Mouse (Mus musculus): ENCODE results near the gene Ccz1. TPM values are rescaled to one million over a fixed set of nuclear protein-coding genes. Genes with fewer than 3 reads are reported as not detected.

The Ccz1 gene
- polyA plus RNA-seq, 1 experiment from 2014 or later, result 51.5 TPM

GRCm38 (mm10) chr5:143961176-143961575 lies 53.5 kb downstream of the Ccz1 start:
- Histone ChIP-seq H3K4me3 (ENCODE audit: control insufficient read depth in 1 of 2, insufficient read depth in 1 of 2, low read depth in 1 of 2, low read length in 2 of 2) (no peak overlapping the region), H3K9ac (ENCODE audit: low read length) (no peak overlapping the region), H3K4me1 (ENCODE audit: control insufficient read depth in 2 of 2, insufficient read depth in 2 of 2, low read length in 2 of 2) (no peaks in the 10 kb centered on the region), H3K27me3 (ENCODE audit: control insufficient read depth, insufficient read depth, low read length) (no peaks in the 10 kb centered on the region), H3K27ac (replicated peaks in 1 of 2; ENCODE audit: control insufficient read depth in 1 of 2, insufficient read depth in 1 of 2, low read depth in 2 of 2, low read length in 2 of 2) (no peak overlapping the region), H3K9me3 (ENCODE audit: control insufficient read depth, low read length) (0 out of 2 replicates have a peak, but pooled peaks cover 2% of the 10 kb centered on the region), H3K4me2 (ENCODE audit: low read length) (no peak overlapping the region), H3K36me3 (ENCODE audit: control insufficient read depth, insufficient read depth, low read length) (no peaks in the 10 kb centered on the region)
- ATAC-seq (ENCODE audit: insufficient number of reproducible peaks, insufficient read depth, low FRiP score, low read depth), result no peak
- 77% methylated on average over 8 of the region's 8 CpGs for WGBS

- Histone ChIP-seq H3K9ac (ENCODE audit: low read length) (no peak overlapping the region), H3K27me3 (ENCODE audit: control insufficient read depth, insufficient read depth, low read length) (no peaks in the 10 kb centered on the region), H3K4me3 (ENCODE audit: control insufficient read depth in 1 of 2, insufficient read depth in 1 of 2, low read depth in 1 of 2, low read length in 2 of 2) (no peak overlapping the region), H3K36me3 (ENCODE audit: control insufficient read depth, insufficient read depth, low read length) (no peaks in the 10 kb centered on the region), H3K9me3 (ENCODE audit: control insufficient read depth, low read length) (0 out of 2 replicates have a peak, but pooled peaks cover 2% of the 10 kb centered on the region), H3K4me1 (ENCODE audit: control insufficient read depth in 2 of 2, insufficient read depth in 2 of 2, low read length in 2 of 2) (no peaks in the 10 kb centered on the region), H3K27ac (replicated peaks in 1 of 2; ENCODE audit: control insufficient read depth in 1 of 2, insufficient read depth in 1 of 2, low read depth in 2 of 2, low read length in 2 of 2) (no peak overlapping the region), H3K4me2 (ENCODE audit: low read length) (no peak overlapping the region)
- 91% methylated on average over 11 of the region's 11 CpGs for WGBS
- ATAC-seq (ENCODE audit: insufficient number of reproducible peaks, insufficient read depth, low FRiP score, low read depth), result no peak
Observed at GRCm38 (mm10) chr5:143959551-143959950, 55.1 kb downstream of the Ccz1 start.

- 89% methylated on average over 6 of the region's 6 CpGs for WGBS
- H3K4me1 ChIP-seq (ENCODE audit: control insufficient read depth in 2 of 2, insufficient read depth in 2 of 2, low read length in 2 of 2), result no peaks in the 10 kb centered on the region
- H3K9ac ChIP-seq (ENCODE audit: low read length), result no peak overlapping the region
- no peak overlapping the region for H3K4me3 ChIP-seq (ENCODE audit: control insufficient read depth in 1 of 2, insufficient read depth in 1 of 2, low read depth in 1 of 2, low read length in 2 of 2)
- H3K36me3 ChIP-seq (ENCODE audit: control insufficient read depth, insufficient read depth, low read length), result no peaks in the 10 kb centered on the region
- H3K27me3 ChIP-seq (ENCODE audit: control insufficient read depth, insufficient read depth, low read length), result no peaks in the 10 kb centered on the region
- H3K9me3 ChIP-seq (ENCODE audit: control insufficient read depth, low read length), result 0 out of 2 replicates have a peak, but pooled peaks cover 2% of the 10 kb centered on the region
- no peak overlapping the region for H3K4me2 ChIP-seq (ENCODE audit: low read length)
- no peak for ATAC-seq (ENCODE audit: insufficient number of reproducible peaks, insufficient read depth, low FRiP score, low read depth)
- no peak overlapping the region for H3K27ac ChIP-seq (replicated peaks in 1 of 2; ENCODE audit: control insufficient read depth in 1 of 2, insufficient read depth in 1 of 2, low read depth in 2 of 2, low read length in 2 of 2)
Observed at GRCm38 (mm10) chr5:143957101-143957500, 57.6 kb downstream of the Ccz1 start.

GRCm38 (mm10) chr5:143950016-143950415 lies 64.7 kb downstream of the Ccz1 start:
- no peak overlapping the region for H3K4me3 ChIP-seq (ENCODE audit: control insufficient read depth in 1 of 2, insufficient read depth in 1 of 2, low read depth in 1 of 2, low read length in 2 of 2)
- no peaks in the 10 kb centered on the region for H3K9me3 ChIP-seq (ENCODE audit: control insufficient read depth, low read length)
- no peak overlapping the region for H3K27ac ChIP-seq (replicated peaks in 1 of 2; ENCODE audit: control insufficient read depth in 1 of 2, insufficient read depth in 1 of 2, low read depth in 2 of 2, low read length in 2 of 2)
- H3K9ac ChIP-seq (ENCODE audit: low read length), result no peak overlapping the region
- H3K4me2 ChIP-seq (ENCODE audit: low read length), result no peak overlapping the region
- no peaks in the 10 kb centered on the region for H3K36me3 ChIP-seq (ENCODE audit: control insufficient read depth, insufficient read depth, low read length)
- no peaks in the 10 kb centered on the region for H3K27me3 ChIP-seq (ENCODE audit: control insufficient read depth, insufficient read depth, low read length)
- ATAC-seq (ENCODE audit: insufficient number of reproducible peaks, insufficient read depth, low FRiP score, low read depth), result no peak
- no peaks in the 10 kb centered on the region for H3K4me1 ChIP-seq (ENCODE audit: control insufficient read depth in 2 of 2, insufficient read depth in 2 of 2, low read length in 2 of 2)
- WGBS, result 45% methylated on average over 5 of the region's 5 CpGs

GRCm38 (mm10) chr5:143948361-143948760 lies 66.3 kb downstream of the Ccz1 start:
- Histone ChIP-seq H3K4me1 (ENCODE audit: control insufficient read depth in 2 of 2, insufficient read depth in 2 of 2, low read length in 2 of 2) (peaks cover 0 to 2% of the 10 kb centered on the region in 2 experiments; a peak in 2 of 4 replicates), H3K9ac (ENCODE audit: low read length) (no peak overlapping the region), H3K9me3 (ENCODE audit: control insufficient read depth, low read length) (no peaks in the 10 kb centered on the region), H3K4me3 (ENCODE audit: control insufficient read depth in 1 of 2, insufficient read depth in 1 of 2, low read depth in 1 of 2, low read length in 2 of 2) (no peak overlapping the region), H3K36me3 (ENCODE audit: control insufficient read depth, insufficient read depth, low read length) (no peaks in the 10 kb centered on the region), H3K27ac (replicated peaks in 1 of 2; ENCODE audit: control insufficient read depth in 1 of 2, insufficient read depth in 1 of 2, low read depth in 2 of 2, low read length in 2 of 2) (no peak overlapping the region), H3K27me3 (ENCODE audit: control insufficient read depth, insufficient read depth, low read length) (no peaks in the 10 kb centered on the region), H3K4me2 (ENCODE audit: low read length) (no peak overlapping the region)
- ATAC-seq (ENCODE audit: insufficient number of reproducible peaks, insufficient read depth, low FRiP score, low read depth), result no peak
- WGBS, result 81% methylated on average over 12 of the region's 12 CpGs

- no peak for ATAC-seq (ENCODE audit: insufficient number of reproducible peaks, insufficient read depth, low FRiP score, low read depth)
- H3K36me3 ChIP-seq (ENCODE audit: control insufficient read depth, insufficient read depth, low read length), result no peaks in the 10 kb centered on the region
- no peaks in the 10 kb centered on the region for H3K9me3 ChIP-seq (ENCODE audit: control insufficient read depth, low read length)
- H3K27me3 ChIP-seq (ENCODE audit: control insufficient read depth, insufficient read depth, low read length), result no peaks in the 10 kb centered on the region
- H3K27ac ChIP-seq (replicated peaks in 1 of 2; ENCODE audit: control insufficient read depth in 1 of 2, insufficient read depth in 1 of 2, low read depth in 2 of 2, low read length in 2 of 2), result no peak overlapping the region
- no peak overlapping the region for H3K9ac ChIP-seq (ENCODE audit: low read length)
- H3K4me1 ChIP-seq (ENCODE audit: control insufficient read depth in 2 of 2, insufficient read depth in 2 of 2, low read length in 2 of 2), result peaks cover 0 to 7% of the 10 kb centered on the region in 2 experiments; a peak in 2 of 4 replicates
- no peak overlapping the region for H3K4me3 ChIP-seq (ENCODE audit: control insufficient read depth in 1 of 2, insufficient read depth in 1 of 2, low read depth in 1 of 2, low read length in 2 of 2)
- no peak overlapping the region for H3K4me2 ChIP-seq (ENCODE audit: low read length)
- 73% methylated on average over 14 of the region's 14 CpGs for WGBS
Observed at GRCm38 (mm10) chr5:143943231-143944125, 71.2 kb downstream of the Ccz1 start.

GRCm38 (mm10) chr5:143941588-143941987 lies 73.1 kb downstream of the Ccz1 start:
- Histone ChIP-seq H3K4me2 (ENCODE audit: low read length) (no peak overlapping the region), H3K27me3 (ENCODE audit: control insufficient read depth, insufficient read depth, low read length) (no peaks in the 10 kb centered on the region), H3K36me3 (ENCODE audit: control insufficient read depth, insufficient read depth, low read length) (no peaks in the 10 kb centered on the region), H3K4me1 (ENCODE audit: control insufficient read depth in 2 of 2, insufficient read depth in 2 of 2, low read length in 2 of 2) (peaks cover 0 to 7% of the 10 kb centered on the region in 2 experiments; a peak in 2 of 4 replicates), H3K4me3 (ENCODE audit: control insufficient read depth in 1 of 2, insufficient read depth in 1 of 2, low read depth in 1 of 2, low read length in 2 of 2) (no peak overlapping the region), H3K9me3 (ENCODE audit: control insufficient read depth, low read length) (no peaks in the 10 kb centered on the region), H3K27ac (replicated peaks in 1 of 2; ENCODE audit: control insufficient read depth in 1 of 2, insufficient read depth in 1 of 2, low read depth in 2 of 2, low read length in 2 of 2) (no peak overlapping the region), H3K9ac (ENCODE audit: low read length) (no peak overlapping the region)
- ATAC-seq (ENCODE audit: insufficient number of reproducible peaks, insufficient read depth, low FRiP score, low read depth), result no peak; the same call in 1 of the 2 replicates
- WGBS, result 19% methylated on average over 10 of the region's 10 CpGs

Measured in heart, embryonic 14.5 days (tissue).